Mouse (Mus musculus) left cerebral cortex, adult 11 months (tissue): ENCODE measurements around the gene Olfr705.
"Not testable (repeated sequence)": the region's sequence is repeated elsewhere in the genome, so short reads cannot be mapped to it uniquely, and the experiment has no call there.

ENCODE experiments used
- DNase-seq: peaks from one replicate; pipeline ENCODE4 v3.0.0; 2022; ENCODE audit warnings: low spot score

Gene Olfr705

GRCm38 (mm10) chr7:106876791-106877190, at the start of gene Olfr705:
Gene Olfr705 (minus strand): TSS chr7:106876891.
- DNase-seq: no peak

GRCm38 (mm10) chr7:106920961-106921360, 44.3 kb upstream of the Olfr705 start:
- not testable (repeated sequence) for DNase-seq

- DNase-seq: no peak
These were observed 31.0 kb upstream of the Olfr705 start, which contains the start of gene Olfr1532-ps1 for GRCm38 (mm10) chr7:106907676-106908075. Gene Olfr1532-ps1 (plus strand): TSS chr7:106908001.

GRCm38 (mm10) chr7:106901141-106901540, 24.4 kb upstream of the Olfr705 start, which contains the start of gene Olfr707:
Gene Olfr707 (minus strand): TSS chr7:106901241.
- DNase-seq: not testable (repeated sequence)

GRCm38 (mm10) chr7:106888062-106888461, 11.4 kb upstream of the Olfr705 start, which contains the start of gene Olfr706:
Gene Olfr706 (minus strand): TSS chr7:106888162.
- no peak for DNase-seq

- no peak for DNase-seq
These were observed 13.8 kb downstream of the Olfr705 start, which contains the start of gene Olfr704 for GRCm38 (mm10) chr7:106862885-106863284. Gene Olfr704 (plus strand): TSS chr7:106863185.

- no peak for DNase-seq
These were observed 33.6 kb downstream of the Olfr705 start, which contains the start of gene Olfr703 for GRCm38 (mm10) chr7:106843060-106843459. Gene Olfr703 (plus strand): TSS chr7:106843360.

GRCm38 (mm10) chr7:106833793-106834192, 42.9 kb downstream of the Olfr705 start, which contains the start of gene Olfr702:
Gene Olfr702 (minus strand): TSS chr7:106833893.
- DNase-seq: no peak
